Mouse (Mus musculus) lung, embryonic 16.5 days (tissue): ENCODE results near the gene Hat1. TPM values are rescaled to one million over a fixed set of nuclear protein-coding genes. Genes with fewer than 3 reads are reported as not detected.

Experiments used
- ATAC-seq: fragments of 200-750 bp; cut with Nextera tagmentation; 2 replicates; pipeline ENCODE4 v1.8.0; 2017; ENCODE audit warnings: low read depth, mild to moderate bottlenecking, moderate library complexity
- H3K27ac ChIP-seq: fragments of 300-500 bp; sonication (generic); 2 replicates; pipeline ENCODE4 v1.5.1; 2014; ENCODE audit warnings: mild to moderate bottlenecking, control low read depth, low read length
- H3K27me3 ChIP-seq: fragments of 300-500 bp; sonication (generic); 2 replicates; pipeline ENCODE4 v1.6.1; 2014; ENCODE audit warnings: low read depth, low read length, mixed read lengths; ENCODE audit not compliant: control insufficient read depth, insufficient read depth
- H3K36me3 ChIP-seq: fragments of 300-500 bp; sonication (generic); 2 replicates; pipeline ENCODE4 v1.6.1; 2014; ENCODE audit warnings: low read length; ENCODE audit not compliant: control insufficient read depth, insufficient read depth
- H3K4me1 ChIP-seq: fragments of 300-500 bp; sonication (generic); replicated peaks from 2 replicates; pipeline ENCODE4 v1.6.1; 2014; ENCODE audit warnings: low read length, mixed read lengths; ENCODE audit not compliant: control insufficient read depth, insufficient read depth
- H3K4me2 ChIP-seq: fragments of 300-500 bp; sonication (generic); 2 replicates; pipeline ENCODE4 v1.6.1; 2014; ENCODE audit warnings: low read depth, low read length, control low read depth
- H3K4me3 ChIP-seq: fragments of 300-500 bp; sonication (generic); 2 replicates; pipeline ENCODE4 v1.5.1; 2014; ENCODE audit warnings: mild to moderate bottlenecking, low read length, control low read depth
- H3K9ac ChIP-seq: fragments of 300-500 bp; sonication (generic); 2 replicates; pipeline ENCODE4 v1.6.1; 2014; ENCODE audit warnings: low read length, control low read depth
- H3K9me3 ChIP-seq: fragments of 300-500 bp; sonication (generic); 2 replicates; pipeline ENCODE4 v1.6.1; 2016; ENCODE audit warnings: low read length; ENCODE audit not compliant: control insufficient read depth
- WGBS: fragments of 180-500 bp; shearing (Covaris S2); extraction: QIAGEN DNeasy Blood & Tissue Kit; methylation state at CpG from one replicate; pipeline ENCODE4 v1.1.7; 2014; 5-methylcytosine and 5-hydroxymethylcytosine counted together
- polyA plus RNA-seq: library from polyadenylated mRNA; unstranded; fragments of >200 nt; fragmentation: Nextera tagmentation; extraction: Ambion mirVana; gene quantifications from 2 replicates; pipeline ENCODE4 v1.2.1, GENCODE M21; 2015

The Hat1 gene
- polyA plus RNA-seq, 1 experiment from 2014 or later: 127 TPM

GRCm38 (mm10) chr2:71483046-71483716 lies 94.4 kb downstream of the Hat1 start:
- Histone ChIP-seq H3K9ac (no peak overlapping the region), H3K4me2 (no peak overlapping the region), H3K27me3 (no peaks in the 10 kb centered on the region), H3K4me1 (no peaks in the 10 kb centered on the region), H3K4me3 (no peak overlapping the region), H3K36me3 (no peaks in the 10 kb centered on the region), H3K27ac (no peak overlapping the region), H3K9me3 (no peaks in the 10 kb centered on the region)
- ATAC-seq: no peak
- WGBS: 60% methylated on average over 10 of the region's 10 CpGs

GRCm38 (mm10) chr2:71483717-71484066 lies 94.9 kb downstream of the Hat1 start:
- no peaks in the 10 kb centered on the region for H3K36me3 ChIP-seq
- H3K4me1 ChIP-seq: no peaks in the 10 kb centered on the region
- WGBS: 72% methylated on average over 5 of the region's 5 CpGs
- ATAC-seq: no peak
- H3K9me3 ChIP-seq: no peaks in the 10 kb centered on the region
- no peak overlapping the region for H3K4me3 ChIP-seq
- no peaks in the 10 kb centered on the region for H3K27me3 ChIP-seq
- H3K27ac ChIP-seq: no peak overlapping the region
- H3K4me2 ChIP-seq: no peak overlapping the region
- no peak overlapping the region for H3K9ac ChIP-seq

Other genes with a start within 250 kb of the Hat1 start
- 97.9 and 104 TPM in 2 replicates for gene Dync1i2, start 177.3 kb upstream of the Hat1 start, polyA plus RNA-seq
- 32.5 and 33.2 TPM in 2 replicates for gene Slc25a12, start 21.2 kb upstream of the Hat1 start, polyA plus RNA-seq
- gene Metap1d, start 64.3 kb downstream of the Hat1 start, polyA plus RNA-seq: 36.2 and 36.9 TPM in 2 replicates
- 0.24 and 0.34 TPM in 2 replicates for gene Dlx1, start 139.2 kb downstream of the Hat1 start, polyA plus RNA-seq
- gene Dlx2, start 157.8 kb downstream of the Hat1 start, polyA plus RNA-seq: 0.08 and 0.14 TPM in 2 replicates